Mouse (Mus musculus): ENCODE results near the gene Klf4. TPM values are rescaled to one million over a fixed set of nuclear protein-coding genes. Genes with fewer than 3 reads are reported as not detected.

The Klf4 gene
- 10 to 100 TPM in 1 of 2 experiments, 1 to 10 TPM in 1; 8.3 to 37.2 TPM for polyA plus RNA-seq (2012; fragmentation: generic; extraction: Trizol)

DNA sequence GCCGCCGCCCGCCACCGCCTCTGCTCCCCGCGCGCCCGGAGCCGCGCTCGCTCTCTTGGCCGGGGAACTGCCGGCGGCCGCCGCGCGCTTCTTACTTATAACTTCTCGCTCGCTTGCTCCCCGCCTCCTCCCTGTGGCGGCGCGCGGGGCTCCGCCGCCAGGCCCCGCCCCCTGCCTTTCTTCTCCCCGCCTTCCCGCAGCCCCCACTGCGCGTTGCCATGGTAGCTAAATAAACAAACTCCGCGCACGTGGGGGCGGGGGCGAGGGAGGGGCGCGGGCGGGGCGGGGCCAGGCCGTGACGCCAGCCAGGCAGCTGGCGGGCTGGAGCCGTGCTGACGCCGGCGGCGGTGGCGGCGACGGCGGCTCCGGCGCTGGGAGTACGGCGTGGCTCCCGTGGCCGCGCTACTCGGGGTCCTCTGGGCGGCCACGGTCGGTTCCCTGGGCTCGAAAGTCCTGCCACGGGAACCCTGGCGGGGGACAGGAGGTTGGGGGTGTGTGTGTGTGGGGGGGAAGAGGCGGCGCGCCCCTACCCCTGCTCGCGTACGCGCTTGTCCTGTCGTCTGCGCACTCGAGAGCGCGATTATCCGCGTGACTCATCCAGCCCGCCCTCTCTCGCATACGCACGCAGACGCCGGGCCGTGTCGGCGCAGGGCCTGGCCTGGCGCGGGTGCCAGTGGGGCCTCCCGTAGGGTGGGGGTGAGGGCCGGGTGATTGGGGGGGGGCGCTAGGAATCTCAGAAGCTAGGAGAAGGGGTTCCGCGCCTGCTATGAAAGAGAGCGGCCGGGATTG lies at the start of gene Klf4:
Gene Klf4, minus strand, starts transcription at position 60 of the 789 bp plus-strand sequence.

Other genes starting within 250 kb of the Klf4 start
- gene Rad23b, start 182.4 kb downstream of the Klf4 start, polyA plus RNA-seq (2012; fragmentation: generic; extraction: Trizol), result 10 to 100 TPM; 22.8 to 69.4 TPM

Data from C3H10T1/2 (cell line).